Comparison of ENCODE assay signal across 14 mouse cellular contexts in the genomic region with DNA sequence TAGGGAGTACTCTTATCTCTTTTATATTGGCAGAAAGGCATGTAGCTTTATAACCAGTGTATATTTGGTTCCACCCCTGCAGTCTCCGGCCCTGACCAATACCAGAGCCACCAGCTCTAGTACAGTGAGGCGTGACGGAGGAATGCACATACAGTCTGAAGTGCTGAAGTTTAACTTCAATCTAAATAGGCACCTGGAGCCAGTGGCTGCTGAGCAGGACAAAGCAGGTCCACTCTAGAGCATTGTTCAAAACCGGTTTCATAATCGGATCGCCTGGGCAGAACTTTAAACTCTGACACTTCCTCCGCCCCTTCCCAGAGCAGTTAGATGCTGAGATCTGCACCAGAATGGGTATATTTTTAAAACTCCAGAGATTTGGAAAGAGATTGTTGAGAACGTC. TPM values are rescaled to one million over a fixed set of nuclear protein-coding genes. Genes with fewer than 3 reads are reported as not detected.
A peak's percentile ranks its signal among the peaks of the same experiment; 100 is the strongest.
DNase-seq lines count a peak whose midpoint lies in the region; ATAC-seq and TF ChIP-seq lines count a peak whose summit lies in the region.
"Had no signal": no experiment of that assay in that cellular context is flagged by ENCODE, and none has a peak within 500 bp of the region (broad histone marks: within the 10 kb centered on the region; RNA-seq: fewer than 3 reads in every experiment).

No protein-coding gene starts in this region.

- no peak for TF ChIP-seq EP300 in heart, postnatal 0 days (IDR thresholded peaks at IDR 0.05; ENCODE audit: low read depth)

- no peak for DNase-seq in heart, postnatal 0 days (ENCODE audit: low spot score)
- DNase-seq in heart, adult 18-20 months: no peak
- DNase-seq in thymus, postnatal 0 days (ENCODE audit: low spot score): peak; percentile 40
- no peak for DNase-seq in thymus, postnatal 4 days
- peak; percentile 28 to 46 for DNase-seq in kidney, postnatal 4 days
- peak; percentile 47 for DNase-seq in thymus, postnatal 25 days
- DNase-seq: adrenal gland, postnatal 25 days; cerebellum, postnatal 14 days; heart, postnatal 10 days had no signal

- no peak overlapping the region for H3K9ac ChIP-seq in heart, postnatal 0 days (replicated peaks; ENCODE audit: low read depth, low read length)
- no peak overlapping the region for H3K9ac ChIP-seq in forebrain, embryonic 13.5 days
- H3K9ac ChIP-seq: limb, embryonic 15.5 days; neural tube, embryonic 12.5 days had no signal

- H3K27me3 ChIP-seq in heart, postnatal 0 days (ENCODE audit: control insufficient read depth, insufficient read depth, low read length): no peaks in the 10 kb centered on the region
- H3K27me3 ChIP-seq in forebrain, embryonic 13.5 days: peaks cover 14% of the 10 kb centered on the region
- H3K27me3 ChIP-seq: neural tube, embryonic 12.5 days had no signal

- H3K27ac ChIP-seq in heart, postnatal 0 days (ENCODE audit: low read depth): no peak overlapping the region
- H3K27ac ChIP-seq in forebrain, embryonic 13.5 days: no peak overlapping the region
- H3K27ac ChIP-seq: limb, embryonic 15.5 days; neural tube, embryonic 12.5 days had no signal

- no peaks in the 10 kb centered on the region for H3K36me3 ChIP-seq in heart, postnatal 0 days (replicated peaks; ENCODE audit: control insufficient read depth, insufficient read depth, low read length)
- no peaks in the 10 kb centered on the region; the same call in 1 of the 2 replicates for H3K36me3 ChIP-seq in forebrain, embryonic 13.5 days (ENCODE audit: poor library complexity, severe bottlenecking)
- H3K36me3 ChIP-seq: limb, embryonic 15.5 days; neural tube, embryonic 12.5 days had no signal

- H3K4me1 ChIP-seq in heart, postnatal 0 days (ENCODE audit: control insufficient read depth, insufficient read depth): no peaks in the 10 kb centered on the region
- peaks cover 11% of the 10 kb centered on the region for H3K4me1 ChIP-seq in forebrain, embryonic 13.5 days

- ATAC-seq in heart, postnatal 0 days (ENCODE audit: insufficient read depth, low read depth): no peak
- ATAC-seq in CD4-positive, CD25-positive, alpha-beta regulatory T cell, adult 4 months: no peak
- ATAC-seq in forebrain, embryonic 13.5 days: no peak
- ATAC-seq: midbrain, embryonic 16.5 days had no signal

- no peak for TF ChIP-seq CTCF in heart, postnatal 0 days (IDR thresholded peaks at IDR 0.05; ENCODE audit: low read depth)

- H3K4me3 ChIP-seq in heart, postnatal 0 days (ENCODE audit: low read depth, low read length): peak overlapping the region; percentile 62; the same call in 1 of the 2 replicates
- no peak overlapping the region for H3K4me3 ChIP-seq in forebrain, embryonic 13.5 days
- H3K4me3 ChIP-seq: limb, embryonic 15.5 days; neural tube, embryonic 12.5 days had no signal

- no peak overlapping the region for H3K4me2 ChIP-seq in heart, postnatal 0 days (ENCODE audit: low read depth, low read length)
- no peak overlapping the region for H3K4me2 ChIP-seq in forebrain, embryonic 13.5 days
- H3K4me2 ChIP-seq: limb, embryonic 15.5 days; neural tube, embryonic 12.5 days had no signal

- H3K9me3 ChIP-seq in heart, postnatal 0 days (replicated peaks; ENCODE audit: control insufficient read depth, low read length): no peaks in the 10 kb centered on the region
- H3K9me3 ChIP-seq in forebrain, embryonic 13.5 days (replicated peaks): no peaks in the 10 kb centered on the region
- H3K9me3 ChIP-seq: limb, embryonic 15.5 days; neural tube, embryonic 12.5 days had no signal

- 64% methylated on average over 8 of the region's 8 CpGs for WGBS in heart, postnatal 0 days
- 85% methylated on average over 8 of the region's 8 CpGs for WGBS in forebrain, embryonic 13.5 days

RNA-seq across cellular contexts. Expression of a gene that starts 3.1 kb away (rescaled TPM):
- total RNA-seq in heart, postnatal 0 days (2014; rRNA removed; ENCODE audit: low replicate concordance): 4.8 and 6.2 TPM in 2 replicates
- polyA plus RNA-seq in heart, postnatal 0 days (2015; fragmentation: Nextera tagmentation; extraction: Ambion mirVana): 2.0 and 2.9 TPM in 2 replicates
- 1 to 10 TPM; 1.5 to 1.7 TPM for total RNA-seq in heart, adult 18-20 months (2021)
- 368 and 376 TPM in 2 replicates for polyA plus RNA-seq in thymus, postnatal 0 days (2015; fragmentation: Nextera tagmentation; extraction: Ambion mirVana)
- polyA plus RNA-seq in CD4-positive, CD25-positive, alpha-beta regulatory T cell, adult 4 months (2017; shearing (Covaris generic)): 1 to 10 TPM; 1.2 to 1.7 TPM
- 5.9 and 6.8 TPM in 2 replicates for polyA plus RNA-seq in forebrain, embryonic 13.5 days (2015; fragmentation: Nextera tagmentation; extraction: Ambion mirVana)

RNA-seq across cellular contexts. Expression of a gene that starts 38.6 kb away (rescaled TPM):
- 37.1 and 42.0 TPM in 2 replicates for total RNA-seq in heart, postnatal 0 days (2014; rRNA removed; ENCODE audit: low replicate concordance)
- polyA plus RNA-seq in heart, postnatal 0 days (2015; fragmentation: Nextera tagmentation; extraction: Ambion mirVana): 60.5 and 63.7 TPM in 2 replicates
- 10 to 100 TPM; 28.7 to 29.5 TPM for total RNA-seq in heart, adult 18-20 months (2021)
- 244 and 247 TPM in 2 replicates for polyA plus RNA-seq in thymus, postnatal 0 days (2015; fragmentation: Nextera tagmentation; extraction: Ambion mirVana)
- polyA plus RNA-seq in CD4-positive, CD25-positive, alpha-beta regulatory T cell, adult 4 months (2017; shearing (Covaris generic)): 10 to 100 TPM; 80.8 to 90.1 TPM
- 224 and 235 TPM in 2 replicates for polyA plus RNA-seq in forebrain, embryonic 13.5 days (2015; fragmentation: Nextera tagmentation; extraction: Ambion mirVana)

RNA-seq across cellular contexts. Expression of a gene that starts 53.3 kb away (rescaled TPM):
- 1.2 and 1.5 TPM in 2 replicates for total RNA-seq in heart, postnatal 0 days (2014; rRNA removed; ENCODE audit: low replicate concordance)
- polyA plus RNA-seq in heart, postnatal 0 days (2015; fragmentation: Nextera tagmentation; extraction: Ambion mirVana): 0.79 and 0.86 TPM in 2 replicates
- total RNA-seq in heart, adult 18-20 months (2021): 1 to 10 TPM; 1.5 to 2.2 TPM
- 17.2 and 23.6 TPM in 2 replicates for polyA plus RNA-seq in thymus, postnatal 0 days (2015; fragmentation: Nextera tagmentation; extraction: Ambion mirVana)
- 1 to 10 TPM; 4.7 to 5.8 TPM for polyA plus RNA-seq in CD4-positive, CD25-positive, alpha-beta regulatory T cell, adult 4 months (2017; shearing (Covaris generic))
- 102 and 104 TPM in 2 replicates for polyA plus RNA-seq in forebrain, embryonic 13.5 days (2015; fragmentation: Nextera tagmentation; extraction: Ambion mirVana)

Comparison
In these comparisons a context has a peak if more than half of its experiments do, and no peak if none do; other contexts are left out.
1. DNase-seq: peak in thymus, postnatal 0 days (single experiment), kidney, postnatal 4 days (2 of 2) and thymus, postnatal 25 days (single experiment); none in heart, postnatal 0 days (single experiment), heart, adult 18-20 months (0 of 2) and thymus, postnatal 4 days (single experiment).
2. RNA of a gene that starts 3.1 kb away (polyA plus RNA-seq): 368 to 376 TPM in thymus, postnatal 0 days; 5.9 to 6.8 TPM in forebrain, embryonic 13.5 days, 2.0 to 2.9 TPM in heart, postnatal 0 days and 1.2 to 1.7 TPM in CD4-positive, CD25-positive, alpha-beta regulatory T cell, adult 4 months; every median in the first group is over 10 times any median in the second.